Mouse (Mus musculus): ENCODE data around the gene Il12rb2. TPM values are rescaled to one million over a fixed set of nuclear protein-coding genes. Genes with fewer than 3 reads are reported as not detected.

Il12rb2 gene
- polyA plus RNA-seq (2015; fragmentation: Nextera tagmentation; extraction: Ambion mirVana): 0.14 and 0.18 TPM in 2 replicates

GRCm38 (mm10) chr6:67375982-67376391 lies at the start of gene Il12rb2:
Il12rb2 (minus strand) TSS chr6:67376188.
- H3K4me3 ChIP-seq (ENCODE audit: low read length): peak within 1 kb of the TSS; percentile 5
- peaks cover 4% of the 10 kb centered on the region; the same call in 1 of the 2 replicates for H3K27me3 ChIP-seq (ENCODE audit: control insufficient read depth, insufficient read depth, low read depth, low read length)
- H3K27ac ChIP-seq (ENCODE audit: low read length): no peak within 1 kb of the TSS
- no peaks in the 10 kb centered on the region for H3K4me1 ChIP-seq (replicated peaks; ENCODE audit: control insufficient read depth, insufficient read depth, low read length)
- H3K4me2 ChIP-seq (ENCODE audit: low read depth, low read length): peak within 1 kb of the TSS; percentile 33
- no peaks in the 10 kb centered on the region for H3K36me3 ChIP-seq (ENCODE audit: control insufficient read depth, insufficient read depth, low read length)
- ATAC-seq (ENCODE audit: low read depth): no peak
- H3K9me3 ChIP-seq (ENCODE audit: control insufficient read depth, low read length): no peaks in the 10 kb centered on the region
- WGBS: 2% methylated on average over 26 of the region's 26 CpGs
- no peak within 1 kb of the TSS; the same call in 1 of the 2 replicates for H3K9ac ChIP-seq (ENCODE audit: low read length)

- no peaks in the 10 kb centered on the region for H3K9me3 ChIP-seq (ENCODE audit: control insufficient read depth, low read length)
- H3K27ac ChIP-seq (ENCODE audit: low read length): no peak overlapping the region
- WGBS: 77% methylated on average over 5 of the region's 5 CpGs
- H3K4me1 ChIP-seq (replicated peaks; ENCODE audit: control insufficient read depth, insufficient read depth, low read length): no peaks in the 10 kb centered on the region
- H3K4me2 ChIP-seq (ENCODE audit: low read depth, low read length): no peak overlapping the region
- H3K27me3 ChIP-seq (ENCODE audit: control insufficient read depth, insufficient read depth, low read depth, low read length): no peaks in the 10 kb centered on the region
- H3K9ac ChIP-seq (ENCODE audit: low read length): no peak overlapping the region
- no peak for ATAC-seq (ENCODE audit: low read depth)
- no peak overlapping the region for H3K4me3 ChIP-seq (ENCODE audit: low read length)
- H3K36me3 ChIP-seq (ENCODE audit: control insufficient read depth, insufficient read depth, low read length): no peaks in the 10 kb centered on the region
Measured at GRCm38 (mm10) chr6:67421761-67422160, 45.8 kb upstream of the Il12rb2 start.

- H3K36me3 ChIP-seq (ENCODE audit: control insufficient read depth, insufficient read depth, low read length): no peaks in the 10 kb centered on the region
- no peak overlapping the region for H3K9ac ChIP-seq (ENCODE audit: low read length)
- H3K4me1 ChIP-seq (replicated peaks; ENCODE audit: control insufficient read depth, insufficient read depth, low read length): no peaks in the 10 kb centered on the region
- no peaks in the 10 kb centered on the region for H3K27me3 ChIP-seq (ENCODE audit: control insufficient read depth, insufficient read depth, low read depth, low read length)
- ATAC-seq (ENCODE audit: low read depth): no peak
- H3K9me3 ChIP-seq (ENCODE audit: control insufficient read depth, low read length): no peaks in the 10 kb centered on the region
- H3K4me2 ChIP-seq (ENCODE audit: low read depth, low read length): no peak overlapping the region
- H3K4me3 ChIP-seq (ENCODE audit: low read length): no peak overlapping the region
- no peak overlapping the region for H3K27ac ChIP-seq (ENCODE audit: low read length)
- 71% methylated on average over 3 of the region's 3 CpGs for WGBS
Measured at GRCm38 (mm10) chr6:67416557-67416956, 40.6 kb upstream of the Il12rb2 start.

- 85% methylated on average over 5 of the region's 5 CpGs for WGBS
- Histone ChIP-seq H3K9ac (ENCODE audit: low read length) (no peak overlapping the region), H3K36me3 (ENCODE audit: control insufficient read depth, insufficient read depth, low read length) (no peaks in the 10 kb centered on the region), H3K4me2 (ENCODE audit: low read depth, low read length) (no peak overlapping the region), H3K4me1 (replicated peaks; ENCODE audit: control insufficient read depth, insufficient read depth, low read length) (no peaks in the 10 kb centered on the region), H3K9me3 (ENCODE audit: control insufficient read depth, low read length) (no peaks in the 10 kb centered on the region), H3K27ac (ENCODE audit: low read length) (no peak overlapping the region), H3K4me3 (ENCODE audit: low read length) (no peak overlapping the region), H3K27me3 (ENCODE audit: control insufficient read depth, insufficient read depth, low read depth, low read length) (no peaks in the 10 kb centered on the region)
- ATAC-seq (ENCODE audit: low read depth): no peak
Measured at GRCm38 (mm10) chr6:67415276-67415675, 39.3 kb upstream of the Il12rb2 start.

GRCm38 (mm10) chr6:67413378-67413777 lies 37.4 kb upstream of the Il12rb2 start:
- WGBS: 68% methylated on average over 2 of the region's 2 CpGs
- no peaks in the 10 kb centered on the region for H3K27me3 ChIP-seq (ENCODE audit: control insufficient read depth, insufficient read depth, low read depth, low read length)
- no peaks in the 10 kb centered on the region for H3K9me3 ChIP-seq (ENCODE audit: control insufficient read depth, low read length)
- H3K4me1 ChIP-seq (replicated peaks; ENCODE audit: control insufficient read depth, insufficient read depth, low read length): no peaks in the 10 kb centered on the region
- ATAC-seq (ENCODE audit: low read depth): no peak
- H3K27ac ChIP-seq (ENCODE audit: low read length): no peak overlapping the region
- H3K4me3 ChIP-seq (ENCODE audit: low read length): no peak overlapping the region
- H3K36me3 ChIP-seq (ENCODE audit: control insufficient read depth, insufficient read depth, low read length): no peaks in the 10 kb centered on the region
- H3K9ac ChIP-seq (ENCODE audit: low read length): no peak overlapping the region
- H3K4me2 ChIP-seq (ENCODE audit: low read depth, low read length): no peak overlapping the region

GRCm38 (mm10) chr6:67405281-67405682 lies 29.3 kb upstream of the Il12rb2 start:
- no peak for ATAC-seq (ENCODE audit: low read depth)
- Histone ChIP-seq H3K4me3 (ENCODE audit: low read length) (no peak overlapping the region), H3K27me3 (ENCODE audit: control insufficient read depth, insufficient read depth, low read depth, low read length) (no peaks in the 10 kb centered on the region), H3K27ac (ENCODE audit: low read length) (no peak overlapping the region), H3K4me1 (replicated peaks; ENCODE audit: control insufficient read depth, insufficient read depth, low read length) (no peaks in the 10 kb centered on the region), H3K4me2 (ENCODE audit: low read depth, low read length) (no peak overlapping the region), H3K36me3 (ENCODE audit: control insufficient read depth, insufficient read depth, low read length) (no peaks in the 10 kb centered on the region), H3K9me3 (ENCODE audit: control insufficient read depth, low read length) (no peaks in the 10 kb centered on the region), H3K9ac (ENCODE audit: low read length) (no peak overlapping the region)
- WGBS: 84% methylated on average over 3 of the region's 3 CpGs

- no peaks in the 10 kb centered on the region for H3K9me3 ChIP-seq (ENCODE audit: control insufficient read depth, low read length)
- no peak for ATAC-seq (ENCODE audit: low read depth)
- no peak overlapping the region for H3K4me3 ChIP-seq (ENCODE audit: low read length)
- no peak overlapping the region for H3K27ac ChIP-seq (ENCODE audit: low read length)
- H3K4me2 ChIP-seq (ENCODE audit: low read depth, low read length): no peak overlapping the region
- H3K9ac ChIP-seq (ENCODE audit: low read length): no peak overlapping the region
- WGBS: 71% methylated on average over 5 of the region's 5 CpGs
- no peaks in the 10 kb centered on the region for H3K4me1 ChIP-seq (replicated peaks; ENCODE audit: control insufficient read depth, insufficient read depth, low read length)
- H3K27me3 ChIP-seq (ENCODE audit: control insufficient read depth, insufficient read depth, low read depth, low read length): no peaks in the 10 kb centered on the region
- no peaks in the 10 kb centered on the region for H3K36me3 ChIP-seq (ENCODE audit: control insufficient read depth, insufficient read depth, low read length)
Measured at GRCm38 (mm10) chr6:67399551-67399950, 23.6 kb upstream of the Il12rb2 start.

- no peak overlapping the region for H3K4me2 ChIP-seq (ENCODE audit: low read depth, low read length)
- no peaks in the 10 kb centered on the region for H3K36me3 ChIP-seq (ENCODE audit: control insufficient read depth, insufficient read depth, low read length)
- H3K9ac ChIP-seq (ENCODE audit: low read length): no peak overlapping the region
- H3K27ac ChIP-seq (ENCODE audit: low read length): no peak overlapping the region
- no peaks in the 10 kb centered on the region for H3K9me3 ChIP-seq (ENCODE audit: control insufficient read depth, low read length)
- no peaks in the 10 kb centered on the region for H3K4me1 ChIP-seq (replicated peaks; ENCODE audit: control insufficient read depth, insufficient read depth, low read length)
- ATAC-seq (ENCODE audit: low read depth): no peak
- H3K4me3 ChIP-seq (ENCODE audit: low read length): no peak overlapping the region
- H3K27me3 ChIP-seq (ENCODE audit: control insufficient read depth, insufficient read depth, low read depth, low read length): no peaks in the 10 kb centered on the region
- 90% methylated on average over 4 of the region's 4 CpGs for WGBS
Measured at GRCm38 (mm10) chr6:67365785-67366184, 10.2 kb downstream of the Il12rb2 start.

- no peak overlapping the region for H3K9ac ChIP-seq (ENCODE audit: low read length)
- H3K4me1 ChIP-seq (replicated peaks; ENCODE audit: control insufficient read depth, insufficient read depth, low read length): no peaks in the 10 kb centered on the region
- no peak overlapping the region for H3K4me2 ChIP-seq (ENCODE audit: low read depth, low read length)
- 47% methylated on average over 6 of the region's 6 CpGs for WGBS
- no peaks in the 10 kb centered on the region for H3K9me3 ChIP-seq (ENCODE audit: control insufficient read depth, low read length)
- H3K36me3 ChIP-seq (ENCODE audit: control insufficient read depth, insufficient read depth, low read length): no peaks in the 10 kb centered on the region
- no peak for ATAC-seq (ENCODE audit: low read depth)
- H3K4me3 ChIP-seq (ENCODE audit: low read length): no peak overlapping the region
- no peaks in the 10 kb centered on the region for H3K27me3 ChIP-seq (ENCODE audit: control insufficient read depth, insufficient read depth, low read depth, low read length)
- H3K27ac ChIP-seq (ENCODE audit: low read length): no peak overlapping the region
Measured at GRCm38 (mm10) chr6:67348065-67348464, 27.9 kb downstream of the Il12rb2 start.

GRCm38 (mm10) chr6:67339494-67339893 lies 36.5 kb downstream of the Il12rb2 start:
- Histone ChIP-seq H3K4me1 (replicated peaks; ENCODE audit: control insufficient read depth, insufficient read depth, low read length) (no peaks in the 10 kb centered on the region), H3K4me3 (ENCODE audit: low read length) (no peak overlapping the region), H3K27ac (ENCODE audit: low read length) (no peak overlapping the region), H3K36me3 (ENCODE audit: control insufficient read depth, insufficient read depth, low read length) (no peaks in the 10 kb centered on the region), H3K9me3 (ENCODE audit: control insufficient read depth, low read length) (no peaks in the 10 kb centered on the region), H3K4me2 (ENCODE audit: low read depth, low read length) (no peak overlapping the region), H3K27me3 (ENCODE audit: control insufficient read depth, insufficient read depth, low read depth, low read length) (no peaks in the 10 kb centered on the region), H3K9ac (ENCODE audit: low read length) (no peak overlapping the region)
- no peak for ATAC-seq (ENCODE audit: low read depth)

Measured in lung, embryonic 16.5 days (tissue).